Mouse (Mus musculus): ENCODE measurements around the gene Gm17416.

- no peak for TF ChIP-seq CTCF (IDR thresholded peaks at IDR 0.05; ENCODE audit: control insufficient read depth, insufficient read depth, low read length)
- no peak for TF ChIP-seq POLR2A (IDR thresholded peaks at IDR 0.05; ENCODE audit: borderline replicate concordance, control insufficient read depth, low read depth, low read length)
Measured at GRCm38 (mm10) chr2:152541979-152542378, 27.2 kb upstream of the Gm17416 start.

All from bone marrow, adult 2 months (tissue).